Mouse (Mus musculus): ENCODE results near the gene Coa5. TPM values are rescaled to one million over a fixed set of nuclear protein-coding genes. Genes with fewer than 3 reads are reported as not detected.

Gene Coa5
- polyA plus RNA-seq, 1 experiment from 2014 or later: 74.4 TPM

DNA sequence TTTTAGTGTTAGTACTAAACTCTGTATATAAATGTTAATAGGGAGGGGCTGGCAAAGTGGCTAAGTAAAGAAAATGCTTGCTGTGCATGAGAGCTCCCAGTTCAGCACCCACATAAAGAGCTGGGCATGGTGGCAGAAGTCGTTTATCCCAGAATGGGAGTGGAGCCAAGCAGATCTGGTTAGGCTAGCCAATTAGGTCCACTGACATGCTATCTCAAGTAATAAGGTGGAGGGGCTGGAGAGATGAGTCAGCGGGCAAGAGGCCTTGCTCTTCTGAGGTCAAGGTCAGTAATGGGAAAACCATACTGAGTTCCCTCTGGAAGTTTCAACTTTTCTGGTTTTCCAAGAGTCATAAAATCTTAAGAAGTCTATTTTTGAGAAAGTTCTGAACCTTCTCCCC, 992 bp downstream of the Coa5 start:
- H3K27ac ChIP-seq (ENCODE audit: poor library complexity, severe bottlenecking): no peak overlapping the region
- peak overlapping the region; percentile 96 for H3K4me3 ChIP-seq
- H3K36me3 ChIP-seq: peaks cover 51% of the 10 kb centered on the region
- H3K9me3 ChIP-seq (replicated peaks): peaks cover 3% of the 10 kb centered on the region; the same call in 1 of the 2 replicates
- no peaks in the 10 kb centered on the region for H3K27me3 ChIP-seq (replicated peaks)
- peak overlapping the region; percentile 91 for H3K9ac ChIP-seq
- peaks cover 21% of the 10 kb centered on the region for H3K4me1 ChIP-seq (replicated peaks)
- WGBS: 45% methylated on average over 2 of the region's 2 CpGs
- peak overlapping the region; percentile 85 for H3K4me2 ChIP-seq
- no peak for ATAC-seq (ENCODE audit: insufficient number of reproducible peaks, low FRiP score)

- Histone ChIP-seq H3K4me2 (no peak overlapping the region), H3K4me3 (no peak overlapping the region), H3K27ac (ENCODE audit: poor library complexity, severe bottlenecking) (no peak overlapping the region), H3K27me3 (replicated peaks) (no peaks in the 10 kb centered on the region), H3K36me3 (peaks cover 46% of the 10 kb centered on the region), H3K9me3 (replicated peaks) (peaks cover 3% of the 10 kb centered on the region; the same call in 1 of the 2 replicates), H3K4me1 (replicated peaks) (peaks cover 21% of the 10 kb centered on the region), H3K9ac (no peak overlapping the region)
- 93% methylated on average over 8 of the region's 8 CpGs for WGBS
- ATAC-seq (ENCODE audit: insufficient number of reproducible peaks, low FRiP score): no peak
These were observed 2.6 kb downstream of the Coa5 start for GRCm38 (mm10) chr1:37427144-37427875.

DNA sequence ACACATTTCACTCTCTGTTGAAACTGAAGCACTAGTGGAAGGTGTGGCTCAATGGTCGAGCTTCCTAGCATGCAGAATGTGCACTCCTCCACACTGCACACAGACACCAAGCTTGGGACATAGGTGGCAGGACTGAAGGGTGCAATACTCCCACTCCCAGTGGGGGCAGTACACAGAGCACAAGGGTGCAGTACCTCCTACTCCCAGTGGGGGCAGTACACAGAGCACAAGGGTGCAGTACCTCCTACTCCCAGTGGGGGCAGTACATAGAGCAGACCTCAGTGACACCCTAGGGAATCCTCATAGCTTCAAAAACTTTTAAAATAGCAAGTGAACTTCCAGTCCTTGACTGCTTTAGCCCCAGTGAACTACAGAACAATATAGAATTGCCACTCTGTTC, 10.5 kb downstream of the Coa5 start:
- H3K36me3 ChIP-seq: peaks cover 64% of the 10 kb centered on the region
- peaks cover 5% of the 10 kb centered on the region; the same call in 1 of the 2 replicates for H3K9me3 ChIP-seq (replicated peaks)

GRCm38 (mm10) chr1:37415394-37415793, 14.5 kb downstream of the Coa5 start:
- H3K4me3 ChIP-seq: no peak overlapping the region
- H3K36me3 ChIP-seq: peaks cover 39% of the 10 kb centered on the region
- no peaks in the 10 kb centered on the region for H3K27me3 ChIP-seq (replicated peaks)
- no peak overlapping the region for H3K4me2 ChIP-seq
- 72% methylated on average over 1 of the region's 1 CpGs for WGBS
- no peak for ATAC-seq (ENCODE audit: insufficient number of reproducible peaks, low FRiP score)
- H3K4me1 ChIP-seq (replicated peaks): no peaks in the 10 kb centered on the region
- H3K9me3 ChIP-seq (replicated peaks): 0 out of 2 replicates have a peak, but pooled peaks cover 3% of the 10 kb centered on the region
- H3K27ac ChIP-seq (ENCODE audit: poor library complexity, severe bottlenecking): no peak overlapping the region
- H3K9ac ChIP-seq: no peak overlapping the region

More for the DNA sequence above, 10.5 kb downstream of the Coa5 start:
- Histone ChIP-seq H3K9ac (no peak overlapping the region), H3K4me2 (no peak overlapping the region), H3K4me1 (replicated peaks) (0 out of 2 replicates have a peak, but pooled peaks cover 4% of the 10 kb centered on the region), H3K27ac (ENCODE audit: poor library complexity, severe bottlenecking) (no peak overlapping the region), H3K27me3 (replicated peaks) (no peaks in the 10 kb centered on the region), H3K4me3 (no peak overlapping the region)
- no peak for ATAC-seq (ENCODE audit: insufficient number of reproducible peaks, low FRiP score)
- 91% methylated on average over 1 of the region's 1 CpGs for WGBS

GRCm38 (mm10) chr1:37409647-37410046, 20.3 kb downstream of the Coa5 start:
- no peak overlapping the region for H3K4me2 ChIP-seq
- no peak overlapping the region for H3K4me3 ChIP-seq
- H3K4me1 ChIP-seq (replicated peaks): peaks cover 5% of the 10 kb centered on the region; the same call in 1 of the 2 replicates
- no peaks in the 10 kb centered on the region for H3K27me3 ChIP-seq (replicated peaks)
- no peak overlapping the region for H3K9ac ChIP-seq
- no peak for ATAC-seq (ENCODE audit: insufficient number of reproducible peaks, low FRiP score)
- H3K27ac ChIP-seq (ENCODE audit: poor library complexity, severe bottlenecking): no peak overlapping the region
- H3K36me3 ChIP-seq: peaks cover 3% of the 10 kb centered on the region; the same call in 1 of the 2 replicates
- no peaks in the 10 kb centered on the region for H3K9me3 ChIP-seq (replicated peaks)

DNA sequence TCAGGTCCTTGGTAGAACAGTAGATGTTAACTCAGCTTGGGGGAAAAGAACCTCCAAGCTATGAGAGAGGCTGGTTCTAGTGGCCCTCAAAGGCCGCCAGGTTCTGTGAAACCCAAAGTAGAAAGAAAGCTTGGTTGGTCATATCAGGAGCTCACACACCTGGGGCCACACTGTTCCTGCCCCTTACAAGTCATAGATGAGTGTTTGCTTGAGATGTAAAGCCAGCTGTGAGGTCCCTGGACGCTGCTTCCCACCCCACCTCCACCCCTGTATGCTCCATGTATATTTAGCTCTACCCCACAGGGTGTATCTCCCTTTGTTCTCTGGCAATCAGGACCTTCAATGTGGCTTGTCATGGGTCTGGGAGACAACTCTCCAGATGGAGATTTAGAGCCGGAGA, 21.2 kb downstream of the Coa5 start:
- H3K27ac ChIP-seq (ENCODE audit: poor library complexity, severe bottlenecking): no peak overlapping the region
- H3K4me1 ChIP-seq (replicated peaks): peaks cover 5% of the 10 kb centered on the region; the same call in 1 of the 2 replicates
- H3K9me3 ChIP-seq (replicated peaks): no peaks in the 10 kb centered on the region
- no peaks in the 10 kb centered on the region for H3K27me3 ChIP-seq (replicated peaks)
- no peak overlapping the region for H3K4me3 ChIP-seq
- WGBS: 62% methylated on average over 3 of the region's 3 CpGs
- no peak overlapping the region for H3K9ac ChIP-seq
- H3K36me3 ChIP-seq: peaks cover 5% of the 10 kb centered on the region; the same call in 1 of the 2 replicates
- no peak overlapping the region for H3K4me2 ChIP-seq
- ATAC-seq (ENCODE audit: insufficient number of reproducible peaks, low FRiP score): no peak

DNA sequence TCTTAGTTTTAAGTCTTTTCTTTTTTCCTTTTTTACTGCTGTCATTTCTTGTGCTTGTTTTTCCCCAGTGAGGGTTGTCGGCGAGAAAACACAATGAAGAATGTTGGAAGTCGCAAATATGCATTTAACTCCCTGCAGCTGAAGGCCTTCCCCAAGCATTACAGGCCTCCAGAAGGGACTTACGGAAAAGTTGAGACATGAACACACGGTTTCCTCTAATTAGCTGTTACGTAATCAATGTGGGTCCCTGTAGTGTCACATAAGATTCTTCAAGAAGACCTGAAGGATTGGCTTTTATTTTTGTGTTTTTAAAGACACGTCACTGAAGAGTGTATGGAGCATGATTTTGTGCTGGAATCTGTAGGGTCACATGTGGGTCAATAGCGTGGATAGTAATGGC, 21.8 kb downstream of the Coa5 start:
- Histone ChIP-seq H3K36me3 (peaks cover 3% of the 10 kb centered on the region; the same call in 1 of the 2 replicates), H3K9me3 (replicated peaks) (no peaks in the 10 kb centered on the region), H3K4me1 (replicated peaks) (peaks cover 5% of the 10 kb centered on the region; the same call in 1 of the 2 replicates), H3K27ac (ENCODE audit: poor library complexity, severe bottlenecking) (no peak overlapping the region), H3K9ac (no peak overlapping the region), H3K4me3 (no peak overlapping the region), H3K27me3 (replicated peaks) (no peaks in the 10 kb centered on the region), H3K4me2 (no peak overlapping the region)
- ATAC-seq (ENCODE audit: insufficient number of reproducible peaks, low FRiP score): no peak
- WGBS: 78% methylated on average over 8 of the region's 8 CpGs

DNA sequence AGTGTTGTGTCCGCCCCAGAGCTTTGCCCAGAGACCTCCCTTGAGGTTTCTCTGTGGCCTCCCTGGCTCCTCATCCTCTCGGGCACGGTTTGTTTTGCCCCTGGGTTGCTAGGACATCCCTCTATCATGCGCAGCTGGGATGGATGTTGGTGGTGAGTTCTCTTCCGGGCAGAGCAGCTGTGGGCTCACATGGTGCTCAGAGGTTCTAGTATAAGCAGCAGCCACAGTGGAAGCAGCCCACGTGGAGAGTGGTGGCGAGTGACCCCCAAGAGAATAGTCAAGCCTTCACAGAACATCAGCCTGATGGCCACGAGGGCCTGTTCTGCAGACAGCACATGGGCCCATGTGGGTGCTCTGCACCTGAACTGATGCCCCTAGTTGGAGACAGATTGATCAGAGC, 22.7 kb downstream of the Coa5 start:
- WGBS: 79% methylated on average over 8 of the region's 8 CpGs
- no peaks in the 10 kb centered on the region for H3K9me3 ChIP-seq (replicated peaks)
- peaks cover 5% of the 10 kb centered on the region; the same call in 1 of the 2 replicates for H3K4me1 ChIP-seq (replicated peaks)
- no peaks in the 10 kb centered on the region for H3K27me3 ChIP-seq (replicated peaks)
- no peak overlapping the region for H3K9ac ChIP-seq
- ATAC-seq (ENCODE audit: insufficient number of reproducible peaks, low FRiP score): no peak
- H3K36me3 ChIP-seq: peaks cover 2% of the 10 kb centered on the region; the same call in 1 of the 2 replicates
- no peak overlapping the region for H3K4me3 ChIP-seq
- H3K27ac ChIP-seq (ENCODE audit: poor library complexity, severe bottlenecking): no peak overlapping the region
- H3K4me2 ChIP-seq: no peak overlapping the region

DNA sequence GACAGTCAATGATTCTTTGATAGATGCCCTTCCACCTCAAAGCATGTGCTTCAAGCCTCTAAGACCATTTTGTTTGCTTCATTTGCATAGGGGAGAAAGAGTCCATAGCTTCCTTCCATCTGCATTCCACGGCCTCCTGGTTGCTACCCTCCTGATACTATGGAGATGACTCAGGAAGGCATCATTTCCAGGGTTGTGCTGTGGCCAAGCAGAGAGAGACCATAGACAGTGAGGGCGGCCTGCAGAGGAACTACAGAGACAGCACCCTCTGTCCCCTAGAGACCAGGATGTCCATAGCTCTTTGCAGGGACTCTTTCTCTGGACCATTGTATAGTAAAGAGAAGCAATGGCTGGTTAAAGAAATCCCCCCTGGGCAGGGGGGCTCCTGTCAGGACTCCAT, 24.8 kb downstream of the Coa5 start:
- Histone ChIP-seq H3K9ac (no peak overlapping the region), H3K4me1 (replicated peaks) (peaks cover 5% of the 10 kb centered on the region; the same call in 1 of the 2 replicates), H3K36me3 (peaks cover 2% of the 10 kb centered on the region; the same call in 1 of the 2 replicates), H3K27ac (ENCODE audit: poor library complexity, severe bottlenecking) (no peak overlapping the region), H3K4me2 (no peak overlapping the region), H3K9me3 (replicated peaks) (no peaks in the 10 kb centered on the region), H3K4me3 (no peak overlapping the region), H3K27me3 (replicated peaks) (no peaks in the 10 kb centered on the region)
- 78% methylated on average over 2 of the region's 2 CpGs for WGBS
- no peak for ATAC-seq (ENCODE audit: insufficient number of reproducible peaks, low FRiP score)

GRCm38 (mm10) chr1:37401687-37402086, 28.2 kb downstream of the Coa5 start:
- Histone ChIP-seq H3K9me3 (replicated peaks) (no peaks in the 10 kb centered on the region), H3K9ac (no peak overlapping the region), H3K27ac (ENCODE audit: poor library complexity, severe bottlenecking) (no peak overlapping the region), H3K27me3 (replicated peaks) (no peaks in the 10 kb centered on the region), H3K4me1 (replicated peaks) (peaks cover 32% of the 10 kb centered on the region), H3K4me3 (no peak overlapping the region), H3K4me2 (no peak overlapping the region), H3K36me3 (peaks cover 4% of the 10 kb centered on the region)
- ATAC-seq (ENCODE audit: insufficient number of reproducible peaks, low FRiP score): no peak
- 52% methylated on average over 4 of the region's 4 CpGs for WGBS

GRCm38 (mm10) chr1:37399734-37400133, 30.2 kb downstream of the Coa5 start:
- H3K36me3 ChIP-seq: peaks cover 19% of the 10 kb centered on the region
- no peak overlapping the region for H3K9ac ChIP-seq
- H3K9me3 ChIP-seq (replicated peaks): no peaks in the 10 kb centered on the region
- H3K27ac ChIP-seq (ENCODE audit: poor library complexity, severe bottlenecking): peak overlapping the region; percentile 61
- H3K4me1 ChIP-seq (replicated peaks): peaks cover 32% of the 10 kb centered on the region
- WGBS: 43% methylated on average over 8 of the region's 8 CpGs
- H3K4me2 ChIP-seq: peak overlapping the region; percentile 11
- 0 out of 2 replicates have a peak, but pooled peaks have one; percentile 7 for ATAC-seq (ENCODE audit: insufficient number of reproducible peaks, low FRiP score)
- no peaks in the 10 kb centered on the region for H3K27me3 ChIP-seq (replicated peaks)
- H3K4me3 ChIP-seq: no peak overlapping the region

All from heart, embryonic 12.5 days (tissue).